Mouse (Mus musculus) liver (tissue): ENCODE measurements around the gene Il10.
"Not testable (repeated sequence)": the region's sequence is repeated elsewhere in the genome, so short reads cannot be mapped to it uniquely, and the experiment has no call there.

Experiments
- DNase-seq: peaks from one replicate; pipeline ENCODE4 v3.0.0-alpha.2; 2020; ENCODE audit warnings: mixed read lengths

The Il10 gene

DNA sequence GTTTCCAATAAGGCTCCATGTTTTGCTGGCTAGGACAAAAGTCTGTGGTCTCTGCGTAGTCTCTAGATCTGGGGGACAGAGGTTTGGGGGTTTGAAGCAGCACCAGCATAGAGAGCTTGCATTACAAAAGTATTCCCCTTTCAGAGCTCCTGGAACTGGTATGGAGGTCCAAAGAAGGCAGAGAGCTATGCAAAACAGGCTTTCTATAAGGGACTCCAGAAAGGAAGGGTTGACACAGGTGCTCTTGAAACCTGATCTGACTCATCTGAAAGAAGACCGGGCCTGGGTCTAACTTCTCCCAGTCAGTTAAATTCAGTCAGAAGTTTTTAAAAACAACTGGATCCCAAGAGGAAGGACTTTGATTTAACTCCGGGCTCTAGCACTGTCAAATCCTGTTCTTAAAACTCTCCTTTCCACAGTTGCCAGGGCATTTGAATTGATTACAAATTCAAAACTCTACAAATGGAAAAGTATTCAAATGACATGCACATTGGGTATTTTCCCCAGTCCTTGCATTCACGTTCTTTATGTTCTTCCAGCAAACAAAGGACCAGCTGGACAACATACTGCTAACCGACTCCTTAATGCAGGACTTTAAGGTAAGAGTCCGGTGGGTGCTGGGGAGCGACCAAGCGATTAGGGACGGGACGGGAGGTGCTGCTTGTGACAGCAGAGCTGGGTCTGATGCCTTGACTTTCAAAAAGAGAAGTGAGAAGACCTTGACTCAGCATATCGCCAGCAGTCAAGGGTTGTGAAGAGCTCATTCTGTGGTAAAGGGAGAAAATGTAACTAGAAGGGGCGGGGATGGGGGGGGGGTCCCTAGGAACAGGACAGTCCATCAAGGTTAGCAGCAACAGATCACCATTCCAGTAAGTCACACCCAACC, 1.0 kb downstream of the Il10 start:
- DNase-seq = no peak

DNA sequence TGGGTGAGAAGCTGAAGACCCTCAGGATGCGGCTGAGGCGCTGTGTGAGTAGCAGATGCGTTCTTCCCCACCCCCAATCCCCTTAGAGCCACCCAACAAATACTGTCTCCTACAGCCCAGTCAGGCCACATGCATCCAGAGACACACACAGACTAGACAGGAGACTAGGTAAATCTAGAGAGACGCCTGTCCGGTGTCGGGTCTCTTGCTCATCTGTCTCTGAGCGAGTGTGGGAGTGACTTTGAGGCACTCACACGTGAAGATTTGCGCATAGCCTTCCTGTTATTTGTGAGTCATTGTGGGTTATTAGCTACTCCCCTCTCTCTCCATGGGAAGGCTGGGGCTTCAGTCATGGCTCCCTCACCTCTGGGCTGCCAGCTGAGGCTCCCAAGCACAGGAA, 1.8 kb downstream of the Il10 start:
- no peak for DNase-seq

DNA sequence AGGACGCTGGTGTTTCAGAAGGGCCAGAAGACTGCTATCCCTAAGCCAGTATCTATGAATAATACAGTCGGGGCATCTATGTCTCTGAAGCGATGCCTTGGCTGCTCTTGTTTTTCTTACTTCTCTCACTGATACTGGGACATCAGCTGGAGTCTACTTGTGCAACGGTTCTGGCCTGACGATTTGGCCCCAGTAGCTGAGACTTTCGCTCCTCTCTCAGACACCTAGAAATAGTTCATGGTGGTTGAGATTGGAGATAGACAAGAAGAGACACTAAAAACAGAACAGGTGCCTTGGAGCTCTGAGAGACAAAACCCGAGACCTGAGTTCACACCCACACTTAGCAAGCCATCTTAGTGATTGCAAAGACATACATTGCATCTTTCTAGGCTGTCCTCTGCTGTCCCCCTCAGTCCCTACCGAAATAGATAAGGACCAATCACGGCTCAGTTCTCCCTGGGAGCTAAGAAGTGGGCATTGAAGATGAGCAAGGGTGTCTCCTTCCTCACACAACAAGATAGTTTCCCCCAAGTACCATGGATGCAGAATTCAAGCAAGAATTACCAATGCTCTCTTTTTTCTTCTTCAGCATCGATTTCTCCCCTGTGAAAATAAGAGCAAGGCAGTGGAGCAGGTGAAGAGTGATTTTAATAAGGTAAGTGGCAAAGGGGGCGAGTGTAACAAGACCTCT, 2.4 kb downstream of the Il10 start:
- no peak for DNase-seq

DNA sequence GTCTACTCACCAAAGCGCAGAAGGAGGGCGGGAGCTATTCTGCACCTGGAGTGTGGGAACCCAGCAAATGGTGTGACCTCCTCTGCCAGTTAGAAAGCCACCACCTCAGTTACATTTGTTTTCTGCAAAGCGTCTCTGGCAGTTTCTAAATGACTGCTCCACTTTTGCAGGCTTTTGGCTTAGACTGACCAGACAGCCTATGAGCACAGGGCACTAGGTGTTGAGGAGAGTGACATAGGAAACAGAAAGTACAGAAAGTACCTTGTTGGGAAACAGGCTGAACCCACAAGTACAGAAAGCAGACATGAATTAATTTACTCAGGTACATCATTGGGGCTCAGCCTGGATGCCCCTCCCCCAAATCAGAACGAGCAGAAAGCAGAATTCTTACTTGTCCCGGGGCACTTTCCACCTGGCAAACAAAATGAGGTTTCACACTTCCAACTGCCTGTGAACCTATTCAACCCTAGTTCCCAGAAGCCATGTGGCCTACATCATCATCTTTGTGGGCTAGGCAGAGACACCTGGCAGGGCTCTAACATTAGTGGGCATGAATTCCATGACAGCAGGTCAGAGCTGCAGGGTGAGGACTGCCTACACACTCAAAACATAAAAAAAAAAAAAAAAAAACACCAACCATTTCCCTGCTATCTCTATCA, 3.1 kb downstream of the Il10 start:
- DNase-seq = no peak

DNA sequence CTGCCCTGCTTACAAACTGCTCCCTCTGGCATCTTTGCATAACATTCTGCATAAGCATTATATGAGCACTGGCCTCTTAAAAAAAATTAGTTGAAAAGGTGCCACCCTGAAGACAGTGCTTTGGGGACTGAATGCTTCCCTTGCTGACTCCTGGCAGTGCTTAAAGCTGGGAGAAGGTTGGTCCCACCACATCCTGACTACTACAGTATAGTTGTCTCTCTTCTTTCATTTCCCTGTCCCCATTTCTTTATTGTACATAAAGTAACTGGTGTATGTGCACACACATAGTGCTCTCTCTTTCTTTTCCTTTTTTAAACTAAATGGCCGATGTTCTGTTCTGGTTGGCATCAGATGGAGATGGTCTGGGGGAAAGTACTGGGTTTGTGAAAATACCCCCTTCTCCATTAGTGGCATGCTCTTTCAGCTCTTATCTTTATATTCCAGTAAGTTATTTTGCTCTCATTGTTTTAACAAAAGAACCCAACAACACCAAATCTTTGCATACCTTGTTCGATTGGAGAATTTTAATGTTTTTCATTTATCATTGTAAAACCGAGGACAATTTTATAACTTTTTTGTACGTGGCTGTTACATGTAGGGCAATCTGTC, 3.7 kb downstream of the Il10 start:
- not testable (repeated sequence) for DNase-seq

DNA sequence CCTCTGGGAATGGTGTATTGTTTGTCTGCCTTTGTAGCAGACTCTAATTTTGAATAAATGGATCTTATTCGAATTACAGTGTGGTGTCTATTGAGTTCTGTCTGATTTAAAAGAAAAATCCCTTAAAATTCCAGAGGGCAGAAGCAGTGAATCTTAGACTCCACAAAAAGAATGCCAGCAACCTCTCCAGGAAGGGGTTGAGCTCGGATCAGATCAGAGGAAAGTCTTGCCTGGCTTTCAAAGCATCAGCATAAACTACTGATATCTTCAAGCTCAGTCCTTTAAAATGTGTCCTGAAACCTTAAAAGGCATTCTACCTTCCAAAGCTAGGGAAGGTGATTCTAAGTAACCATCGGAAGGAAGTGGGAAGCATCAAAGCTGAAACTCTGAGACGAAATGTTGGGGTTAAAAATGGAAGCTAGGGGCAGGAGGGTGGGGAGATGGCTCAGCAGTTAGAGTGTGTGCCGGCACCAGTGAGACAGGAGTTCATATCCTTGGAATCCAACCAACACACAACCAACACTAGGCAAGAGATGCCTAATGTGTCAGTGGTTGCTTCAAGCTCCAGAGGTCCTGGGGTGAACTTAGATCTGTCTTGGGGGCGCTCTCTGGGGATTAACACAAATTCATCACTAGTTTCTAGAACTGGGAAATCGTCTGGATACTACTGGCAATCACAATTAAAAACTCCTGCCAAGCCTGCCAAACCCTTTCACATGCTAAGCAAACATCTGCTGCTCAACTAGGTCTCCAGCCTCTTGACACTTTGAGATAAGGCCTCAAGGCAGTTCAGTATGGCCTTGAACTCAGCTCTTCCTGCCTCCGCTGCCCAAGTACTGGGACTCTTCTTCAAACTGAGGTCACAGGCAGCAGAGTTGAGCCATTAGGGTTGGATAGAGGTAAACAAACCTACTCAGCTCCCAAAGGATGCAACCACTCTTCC, 5.5 kb downstream of the Il10 start:
- no peak for DNase-seq

DNA sequence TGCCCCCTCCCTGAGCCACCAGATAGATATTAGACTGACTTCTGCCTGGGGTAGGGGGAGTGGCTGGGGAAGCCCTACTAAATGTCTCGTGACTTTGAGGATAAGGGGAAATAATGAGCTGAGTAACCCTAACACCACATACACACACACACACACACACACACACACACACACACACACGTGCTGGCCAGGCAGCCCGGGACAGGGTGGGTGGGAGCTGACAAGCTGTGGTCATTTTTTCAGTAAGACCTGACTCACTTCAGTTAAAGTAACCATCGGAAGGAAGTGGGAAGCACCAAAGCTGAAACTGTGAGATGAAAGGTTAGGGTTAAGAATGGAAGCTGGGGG, 6.2 kb downstream of the Il10 start:
- DNase-seq = peak; percentile 28

DNA sequence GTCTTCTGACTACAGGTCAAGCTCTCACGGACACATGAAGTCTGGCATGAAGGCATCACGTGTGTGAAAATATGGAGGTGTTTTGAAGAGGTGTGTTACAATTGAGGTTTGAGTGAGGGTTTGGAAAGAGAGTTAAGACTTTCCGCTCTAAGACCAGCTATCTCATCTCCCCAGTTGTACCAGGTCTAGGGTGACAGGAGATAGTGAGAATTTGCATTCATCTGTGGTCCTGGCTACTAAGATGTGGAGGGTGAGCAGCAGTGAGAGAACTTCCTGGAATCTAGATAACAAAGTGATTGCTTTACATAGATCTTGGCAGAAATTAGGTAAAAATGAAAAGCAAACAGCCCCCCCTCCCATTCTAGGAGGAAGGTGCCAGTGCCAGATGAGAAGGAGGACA, 9.6 kb downstream of the Il10 start:
- DNase-seq = no peak

DNA sequence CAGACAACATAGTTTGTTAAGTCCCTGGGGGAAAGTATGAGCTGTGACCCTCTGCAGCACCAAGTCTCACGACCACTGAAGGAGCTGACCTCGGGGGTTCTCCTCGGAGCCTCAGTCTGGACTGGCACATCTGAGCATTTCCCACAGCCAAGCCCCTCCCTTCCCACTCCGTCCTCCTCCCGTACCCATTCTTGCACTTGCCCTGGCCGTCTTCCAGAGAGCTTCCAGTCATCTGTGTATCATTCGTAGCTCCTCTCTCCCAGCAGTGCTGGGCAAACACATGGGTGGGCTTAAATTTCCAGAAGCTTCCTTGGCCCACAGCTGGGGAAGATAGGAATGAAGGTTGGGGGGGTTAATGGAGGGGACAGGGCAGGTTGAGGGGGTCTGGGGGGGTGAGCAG, 10.6 kb downstream of the Il10 start:
- DNase-seq = no peak

DNA sequence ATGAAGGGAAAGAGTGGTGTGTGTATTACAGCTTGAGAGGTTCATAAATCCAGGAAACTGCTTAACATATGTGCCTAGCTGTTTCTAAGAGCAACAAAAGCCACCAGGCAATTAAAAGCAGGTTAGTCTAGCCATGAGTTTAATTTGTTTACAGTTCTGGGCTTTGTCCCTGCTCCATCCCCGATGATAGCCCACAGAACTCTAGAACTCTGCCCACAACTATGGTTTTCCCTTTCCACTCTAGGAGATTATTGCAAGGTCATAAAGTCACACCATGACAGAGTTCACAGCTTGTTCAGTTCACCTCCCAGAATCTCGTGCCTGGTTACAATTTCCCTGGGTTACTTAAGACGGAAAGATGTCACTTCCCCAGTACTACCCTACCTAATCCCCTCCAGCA, 11.6 kb downstream of the Il10 start:
- DNase-seq = no peak

DNA sequence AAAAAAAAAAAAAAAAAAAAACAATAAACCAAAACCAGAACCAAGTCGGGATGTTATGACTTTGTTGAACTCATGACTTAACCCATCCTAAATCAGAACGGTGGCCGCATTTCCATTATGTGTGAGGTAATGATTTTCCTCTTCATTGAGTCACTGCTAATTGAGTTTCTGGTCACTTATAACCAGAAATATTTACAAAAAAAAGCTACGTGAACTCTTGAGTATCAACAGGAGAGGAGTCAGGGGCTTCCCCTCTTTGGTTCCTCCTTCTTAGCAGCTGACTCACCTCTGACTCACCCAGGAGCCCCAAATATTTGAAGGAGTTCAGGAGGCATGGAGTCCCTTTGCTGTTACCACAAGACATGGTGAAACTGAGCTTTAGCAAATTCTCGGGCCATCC, 18.4 kb downstream of the Il10 start:
- no peak for DNase-seq

DNA sequence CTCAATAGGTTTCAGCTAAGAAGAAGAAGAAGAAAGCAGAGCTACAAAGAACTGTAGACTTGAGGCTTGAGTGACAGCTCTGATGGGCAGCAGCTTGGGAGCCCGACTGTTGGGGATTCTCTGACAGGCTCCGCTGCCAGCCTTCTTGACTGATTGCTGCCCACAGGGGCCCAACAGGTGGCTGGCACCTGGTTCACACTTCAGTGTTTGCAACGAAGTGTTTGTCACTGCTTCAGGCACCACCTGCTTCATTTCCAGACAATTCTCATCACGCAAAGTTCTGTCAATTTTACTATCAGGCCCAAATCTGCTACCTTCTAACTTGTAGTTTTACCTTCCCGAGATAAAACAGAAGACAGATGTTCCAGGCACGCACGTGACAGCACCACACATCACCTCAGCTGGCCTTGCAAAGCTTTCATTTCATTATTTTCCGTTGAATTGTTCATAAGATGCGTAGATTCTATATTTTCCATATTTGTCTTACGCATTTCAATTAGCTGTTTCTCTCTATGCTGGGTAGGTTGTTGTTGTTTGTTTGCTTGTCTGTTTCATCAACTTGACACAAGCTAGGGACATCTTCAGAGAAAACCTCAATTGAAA, 18.9 kb downstream of the Il10 start:
- no peak for DNase-seq

DNA sequence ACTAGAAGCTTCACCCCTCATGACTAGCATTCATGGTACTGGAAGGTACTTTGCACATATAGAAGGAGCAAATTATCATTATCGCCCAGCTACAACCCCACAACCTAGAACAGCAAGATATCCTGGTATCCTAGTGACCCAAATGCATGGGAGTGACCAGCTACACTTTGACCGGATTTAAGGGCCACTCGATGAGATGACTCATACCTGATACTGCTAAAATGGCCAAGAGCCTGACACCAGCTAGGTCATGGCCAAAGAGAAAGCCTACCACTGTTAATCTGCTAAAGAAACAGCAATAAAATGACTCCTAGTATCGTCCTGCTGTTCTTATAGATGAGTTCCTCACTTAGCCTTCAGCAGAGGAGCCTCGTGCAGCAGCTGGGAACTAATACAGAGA, 19.8 kb downstream of the Il10 start:
- DNase-seq = no peak

DNA sequence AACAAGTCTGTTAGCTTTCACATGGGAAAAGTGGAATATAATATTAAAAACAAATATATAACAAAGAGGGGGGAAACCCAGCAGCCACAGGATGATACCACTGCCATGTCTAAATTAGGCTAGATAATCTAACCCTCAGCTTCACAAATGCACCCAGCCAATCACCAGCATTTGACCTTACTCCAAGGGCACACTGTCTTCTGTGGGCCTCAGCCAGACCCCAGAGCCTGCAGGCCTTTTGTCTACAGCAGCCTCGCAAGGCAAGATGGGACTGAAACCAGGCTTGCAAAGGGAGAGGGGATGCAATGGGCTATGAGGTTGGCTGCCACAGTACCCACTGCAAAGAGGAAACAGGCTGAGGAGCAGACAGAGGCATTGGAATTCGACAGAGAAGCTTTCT, 22.6 kb downstream of the Il10 start:
- DNase-seq = no peak

DNA sequence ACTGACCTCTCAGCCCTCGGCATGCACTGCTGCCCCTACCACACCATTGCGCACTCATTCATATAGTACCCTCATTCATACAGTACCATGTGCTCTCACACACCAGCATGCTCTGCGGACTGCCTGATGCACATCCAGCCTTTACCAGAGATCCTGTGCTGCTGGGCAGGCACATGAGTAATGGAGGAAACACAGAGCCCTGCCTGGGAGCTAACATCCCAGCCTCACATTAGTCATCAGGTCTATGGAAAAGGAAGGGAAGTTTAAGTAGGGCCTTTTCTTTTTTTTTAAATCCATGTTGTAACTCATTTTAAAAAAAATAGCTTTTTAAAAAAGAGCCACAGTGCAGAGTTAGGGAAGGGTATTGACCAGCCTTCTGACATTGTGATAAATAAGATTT, 23.1 kb downstream of the Il10 start:
- DNase-seq = no peak

DNA sequence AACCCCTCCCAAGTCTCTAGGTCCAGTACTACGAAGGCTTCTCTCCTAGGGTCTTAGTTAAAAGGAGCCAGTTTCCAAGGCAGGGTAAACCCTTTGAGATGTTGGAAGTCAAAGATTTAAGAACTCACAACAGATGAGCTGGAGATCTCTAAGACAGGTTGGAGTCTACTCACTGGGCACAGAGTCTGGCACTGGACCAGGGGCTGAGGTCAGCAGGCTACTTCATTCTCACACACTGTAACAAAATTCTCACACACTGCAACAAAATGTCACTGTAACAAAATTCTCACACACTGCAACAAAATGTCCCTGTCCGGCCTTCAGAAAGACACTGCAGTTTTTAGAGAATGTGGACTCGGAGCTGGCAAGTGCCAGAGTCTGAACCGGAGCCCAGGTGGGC, 24.0 kb downstream of the Il10 start:
- no peak for DNase-seq

DNA sequence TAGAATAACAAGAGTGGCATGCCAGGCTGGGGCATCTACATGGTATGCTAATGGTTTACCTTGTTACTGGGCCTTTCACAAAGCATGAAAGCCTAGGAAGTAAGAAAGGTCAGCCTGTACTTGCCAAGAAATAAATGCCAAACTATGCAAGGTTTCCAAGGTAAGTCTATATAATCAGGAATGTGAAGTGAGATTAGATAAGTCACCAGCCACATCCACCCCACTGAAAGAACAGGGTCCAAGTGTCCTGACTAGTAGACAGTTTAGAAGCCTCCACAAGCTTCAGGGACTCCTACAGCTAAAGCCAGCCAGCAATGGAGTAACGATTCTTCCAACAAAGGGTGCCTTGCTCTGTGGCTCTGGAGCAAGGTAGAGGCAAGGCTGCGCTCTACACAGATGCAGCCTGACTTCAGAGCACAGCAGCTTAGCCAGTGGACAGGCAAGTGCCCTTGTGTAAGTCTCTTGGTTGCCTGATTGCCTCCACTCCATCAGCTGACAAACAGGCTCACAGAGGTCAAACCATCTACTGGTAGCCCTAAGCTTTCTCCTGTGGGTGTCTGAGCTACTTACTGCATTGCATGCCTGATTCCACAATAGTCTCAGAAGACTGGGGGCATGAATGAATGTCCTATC, 26.2 kb downstream of the Il10 start:
- DNase-seq = no peak

DNA sequence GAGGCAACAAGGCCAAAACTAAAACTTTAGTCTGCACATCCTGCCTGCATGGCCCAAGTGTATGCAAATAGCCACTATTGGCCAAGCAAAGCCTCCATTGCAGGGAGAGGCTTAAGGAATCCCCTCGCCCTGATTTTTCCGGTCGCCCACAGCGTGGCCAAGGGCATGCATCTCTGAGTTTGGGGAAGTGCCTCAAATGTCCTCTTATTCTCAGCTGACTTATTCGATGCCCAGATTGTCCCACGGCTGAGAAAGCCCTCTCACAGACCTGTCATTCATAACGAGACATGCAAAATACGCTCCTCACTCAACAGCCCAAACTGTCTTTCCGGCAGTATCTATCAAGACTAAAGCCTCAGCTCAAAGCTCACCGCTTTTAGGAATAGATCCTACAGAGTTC, 27.0 kb downstream of the Il10 start:
- DNase-seq = no peak

DNA sequence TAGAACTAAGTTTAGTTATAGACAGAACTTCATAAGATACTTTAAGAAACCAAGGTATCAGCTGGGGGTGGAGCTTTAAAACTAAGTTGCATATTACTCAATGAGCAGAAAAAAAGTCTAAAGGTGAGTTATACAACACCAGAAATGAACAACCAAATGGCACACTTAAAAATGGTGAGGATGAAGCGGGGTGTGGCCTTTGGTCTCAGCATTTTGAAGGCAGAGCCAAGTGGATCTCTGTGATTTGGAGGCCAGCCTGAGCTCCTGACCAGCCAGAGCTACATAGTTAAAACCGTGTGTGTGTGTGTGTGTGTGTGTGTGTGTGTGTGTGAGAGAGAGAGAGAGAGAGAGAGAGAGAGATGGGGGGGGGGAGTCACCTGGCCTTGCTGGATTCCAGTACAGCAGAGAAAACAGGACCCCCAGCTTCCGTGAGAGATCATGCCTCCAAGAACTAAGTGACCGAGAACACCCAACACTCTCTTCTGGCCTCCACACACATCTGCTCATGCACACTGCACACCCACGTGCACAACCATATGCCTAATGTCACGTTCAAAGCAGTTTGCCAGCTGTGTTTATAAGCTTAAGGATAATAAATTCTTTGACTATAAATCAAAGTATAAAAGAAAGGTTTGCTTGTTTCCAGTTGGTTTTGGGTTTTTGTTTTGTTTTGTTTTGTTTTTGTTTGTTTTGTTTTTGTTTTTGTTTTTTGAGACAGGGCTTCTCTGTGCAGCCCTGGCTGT, 28.6 kb downstream of the Il10 start:
- no peak for DNase-seq

DNA sequence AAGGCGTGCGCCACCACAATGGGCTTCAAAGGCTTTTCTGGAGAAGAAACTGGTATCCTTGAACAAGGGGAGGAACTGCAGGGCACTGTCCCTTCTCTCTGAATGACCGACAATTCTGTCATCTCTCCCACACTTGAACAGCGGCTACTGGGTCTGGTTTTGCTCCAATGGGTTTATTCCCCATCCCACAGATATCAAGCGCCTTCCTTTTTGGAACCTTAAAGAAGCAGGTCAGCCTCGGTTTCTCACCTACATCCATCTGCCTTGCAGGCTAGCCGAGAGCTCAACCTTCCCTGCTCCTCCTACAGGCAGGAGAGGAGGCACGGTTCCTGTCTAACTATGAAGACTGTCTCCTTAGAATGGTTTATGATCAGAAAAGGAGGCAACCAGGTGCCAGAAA, 29.3 kb downstream of the Il10 start:
- no peak for DNase-seq

DNA sequence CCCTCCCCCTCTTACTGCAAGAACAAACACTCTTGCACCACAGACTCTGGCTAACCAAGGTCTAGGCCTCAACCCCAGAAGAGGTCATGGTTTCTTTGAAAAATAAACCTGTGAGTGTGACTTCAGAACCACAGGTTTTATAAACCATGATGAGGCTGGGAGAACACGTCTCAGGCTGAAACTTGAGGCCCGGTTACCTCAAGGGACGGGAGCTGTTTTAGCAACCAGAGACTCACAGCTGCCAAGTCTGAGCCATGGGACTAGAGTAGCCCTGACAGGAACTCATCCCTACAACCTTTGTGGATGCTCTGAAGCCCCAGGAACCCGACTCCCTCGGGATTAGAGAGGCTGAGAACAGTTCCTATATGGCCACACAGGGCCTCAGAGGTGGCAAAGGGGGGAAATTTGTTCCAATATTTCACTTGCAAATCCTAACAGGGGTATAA, 29.7 kb downstream of the Il10 start:
- DNase-seq = no peak
